Mouse (Mus musculus) testis, adult 2 months (tissue): ENCODE results near the gene Lrp11. TPM values are rescaled to one million over a fixed set of nuclear protein-coding genes. Genes with fewer than 3 reads are reported as not detected.

Experiments used
- H3K27ac ChIP-seq: fragments of 200-500 bp; 2 replicates; pipeline ENCODE4 v1.5.1; 2012; ENCODE audit warnings: low read depth, low read length; ENCODE audit not compliant: control insufficient read depth, insufficient read depth
- H3K27me3 ChIP-seq: fragments of 200-500 bp; 2 replicates; pipeline ENCODE4 v1.6.1; 2012; ENCODE audit warnings: mild to moderate bottlenecking, low read length, moderate library complexity; ENCODE audit not compliant: control insufficient read depth, insufficient read depth
- H3K36me3 ChIP-seq: fragments of 200-500 bp; 2 replicates; pipeline ENCODE4 v1.6.1; 2012; ENCODE audit warnings: mild to moderate bottlenecking, low read length; ENCODE audit not compliant: control insufficient read depth, insufficient read depth
- H3K4me1 ChIP-seq: fragments of 200-500 bp; 2 replicates; pipeline ENCODE4 v1.6.1; 2012; ENCODE audit warnings: low read length; ENCODE audit not compliant: control insufficient read depth, insufficient read depth
- H3K4me3 ChIP-seq: fragments of 200-500 bp; 2 replicates; pipeline ENCODE4 v1.5.1; 2012; ENCODE audit warnings: low read depth, mild to moderate bottlenecking, low read length, moderate library complexity, mixed read lengths; ENCODE audit not compliant: control insufficient read depth
- CTCF ChIP-seq: fragments of 200-500 bp; IDR thresholded peaks from 2 replicates; pipeline ENCODE4 v1.5.1; 2012; ENCODE audit warnings: low read depth, mild to moderate bottlenecking, inconsistent platforms, low read length, moderate library complexity; ENCODE audit not compliant: control insufficient read depth, insufficient read depth, insufficient replicate concordance
- POLR2A ChIP-seq: fragments of 200-500 bp; IDR thresholded peaks from 2 replicates; pipeline ENCODE4 v1.6.1; 2012; ENCODE audit warnings: low read depth, mild to moderate bottlenecking, inconsistent platforms, low read length, moderate library complexity; ENCODE audit not compliant: control insufficient read depth
- polyA plus RNA-seq: library from polyadenylated mRNA; depleted of rRNA; stranded (reverse); fragments of >200 nt; gene quantifications from 2 replicates; pipeline ENCODE4 v1.2.3, GENCODE M21; 2012; rRNA removed

Gene Lrp11
- 2.9 and 3.1 TPM in 2 replicates for polyA plus RNA-seq

DNA sequence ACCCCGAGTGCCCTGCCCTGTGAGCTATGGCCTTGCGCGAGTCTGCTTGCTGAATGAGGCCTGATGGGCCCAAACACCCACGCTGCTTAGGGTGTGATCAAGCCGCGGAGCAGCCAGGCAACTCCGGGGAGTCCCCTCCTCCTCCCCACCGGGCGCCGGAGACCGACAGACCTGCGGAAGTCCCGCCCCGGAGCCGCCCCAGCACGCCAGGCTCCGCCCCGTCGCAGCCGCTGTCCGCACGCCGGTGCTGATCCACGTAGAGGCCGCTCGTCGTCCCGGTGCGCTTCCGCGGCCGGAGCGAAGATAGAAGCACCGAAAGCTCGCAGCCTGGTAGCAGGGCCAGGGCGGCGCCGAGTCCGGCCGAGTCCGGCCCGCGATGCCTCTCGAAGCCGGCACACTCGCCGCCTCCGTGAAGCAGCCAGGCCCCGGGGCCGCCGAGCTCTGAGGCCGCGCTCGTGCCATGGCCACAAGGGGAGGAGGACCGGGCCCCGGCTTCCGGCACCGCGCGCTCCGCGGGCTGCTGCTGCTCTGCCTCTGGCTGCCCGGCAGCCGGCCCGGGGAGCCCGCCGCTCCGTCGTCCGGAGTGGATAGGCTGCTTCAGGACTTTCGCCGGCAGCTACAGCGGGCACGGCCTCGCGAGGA is at the start of gene Lrp11:
Gene Lrp11, plus strand, starts transcription at position 209 of the 642 bp plus-strand sequence.
- TF ChIP-seq CTCF (no peak), POLR2A (no peak; the same call in none of the 2 replicates)
- no peak within 1 kb of the TSS; the same call in 1 of the 2 replicates for H3K27ac ChIP-seq
- peak within 1 kb of the TSS; percentile 97 for H3K4me3 ChIP-seq
- H3K27me3 ChIP-seq, result no peaks in the 10 kb centered on the region
- peaks cover 7% of the 10 kb centered on the region for H3K4me1 ChIP-seq
- no peaks in the 10 kb centered on the region; the same call in 1 of the 2 replicates for H3K36me3 ChIP-seq

DNA sequence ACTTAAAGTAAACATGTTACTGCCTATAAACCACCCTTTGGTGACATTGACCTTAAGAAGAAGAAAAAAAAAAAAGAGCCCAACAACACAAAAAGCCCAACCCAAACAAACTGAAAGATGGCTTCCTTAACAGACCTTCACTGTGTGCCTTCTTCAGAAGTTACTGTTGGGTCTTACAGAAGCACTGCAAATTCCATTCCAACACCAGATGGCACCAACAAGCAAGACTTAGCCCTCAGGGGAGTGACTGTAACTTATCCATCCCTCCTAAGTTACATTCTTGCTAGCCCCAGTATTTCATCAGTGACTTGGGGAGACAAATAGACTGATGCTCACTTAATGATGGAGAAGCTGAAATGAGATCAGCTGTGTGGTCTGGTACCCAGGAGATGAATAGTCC is 11.6 kb upstream of the Lrp11 start:
- no peak overlapping the region for H3K27ac ChIP-seq
- TF ChIP-seq CTCF, result no peak
- TF ChIP-seq POLR2A, result no peak

DNA sequence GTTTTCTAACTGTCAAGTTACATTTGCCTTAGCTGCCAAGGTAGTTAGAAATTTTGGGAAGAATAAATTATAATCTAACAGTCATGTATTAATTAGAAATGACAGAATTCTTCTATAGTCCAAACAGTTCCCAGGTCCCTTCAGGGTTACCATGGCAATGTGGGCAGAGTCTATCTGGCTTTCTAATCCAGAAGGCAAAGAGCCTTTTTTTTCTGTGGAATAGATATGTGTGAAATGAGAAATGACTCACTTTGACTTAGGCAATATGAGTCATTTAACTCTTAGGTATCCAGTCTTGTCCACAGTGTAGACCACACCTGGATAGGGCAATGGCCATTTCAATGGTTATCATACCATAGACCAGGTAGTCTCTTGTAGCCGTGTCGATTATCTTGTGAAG is 8.2 kb upstream of the Lrp11 start:
- Histone ChIP-seq H3K36me3 (no peaks in the 10 kb centered on the region), H3K27ac (no peak overlapping the region), H3K4me1 (no peaks in the 10 kb centered on the region; the same call in none of the 2 replicates), H3K27me3 (no peaks in the 10 kb centered on the region), H3K4me3 (no peak overlapping the region)
- TF ChIP-seq CTCF, result no peak

More for the DNA sequence above, 11.6 kb upstream of the Lrp11 start:
- Histone ChIP-seq H3K27me3 (no peaks in the 10 kb centered on the region), H3K4me1 (no peaks in the 10 kb centered on the region; the same call in none of the 2 replicates), H3K4me3 (no peak overlapping the region), H3K36me3 (no peaks in the 10 kb centered on the region)

DNA sequence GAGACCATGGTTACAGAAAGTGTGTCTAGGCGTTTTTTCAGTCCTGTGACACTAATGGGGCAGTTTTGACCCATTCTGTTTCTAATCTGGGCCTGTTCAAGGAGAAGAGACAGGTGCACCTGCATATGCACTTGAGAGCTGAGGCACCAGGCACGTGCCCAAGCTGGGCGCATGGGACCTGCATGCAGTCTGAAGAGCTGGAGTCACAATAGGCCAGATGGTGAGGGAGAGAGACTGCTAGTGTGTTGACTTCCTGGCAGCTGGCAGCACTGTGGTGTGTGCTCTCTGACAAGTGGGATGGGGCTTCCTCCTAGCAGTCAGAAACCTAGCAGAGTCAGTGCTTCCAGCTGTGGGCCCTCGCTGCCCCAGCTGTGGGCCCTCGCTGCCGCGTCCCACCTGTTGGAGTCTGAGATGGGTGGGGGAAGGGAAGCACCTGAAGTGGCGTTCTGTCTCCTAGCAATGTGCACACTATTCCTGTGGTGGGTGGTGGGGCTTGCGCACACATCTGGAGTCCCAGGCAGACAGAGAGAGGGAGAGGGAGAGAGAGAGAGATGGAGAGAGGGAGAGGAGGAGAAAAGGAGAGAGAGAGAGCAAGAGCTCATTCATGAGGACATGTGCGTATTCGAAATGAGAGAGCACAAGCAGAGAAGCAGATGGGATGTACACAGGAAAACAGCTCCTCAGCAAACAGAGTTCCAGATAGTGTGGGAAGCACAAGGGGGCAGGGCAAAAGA is 7.3 kb upstream of the Lrp11 start:
- Histone ChIP-seq H3K36me3 (no peaks in the 10 kb centered on the region), H3K4me3 (no peak overlapping the region), H3K27ac (no peak overlapping the region), H3K4me1 (no peaks in the 10 kb centered on the region; the same call in 1 of the 2 replicates), H3K27me3 (no peaks in the 10 kb centered on the region)
- TF ChIP-seq POLR2A (no peak), CTCF (no peak)

DNA sequence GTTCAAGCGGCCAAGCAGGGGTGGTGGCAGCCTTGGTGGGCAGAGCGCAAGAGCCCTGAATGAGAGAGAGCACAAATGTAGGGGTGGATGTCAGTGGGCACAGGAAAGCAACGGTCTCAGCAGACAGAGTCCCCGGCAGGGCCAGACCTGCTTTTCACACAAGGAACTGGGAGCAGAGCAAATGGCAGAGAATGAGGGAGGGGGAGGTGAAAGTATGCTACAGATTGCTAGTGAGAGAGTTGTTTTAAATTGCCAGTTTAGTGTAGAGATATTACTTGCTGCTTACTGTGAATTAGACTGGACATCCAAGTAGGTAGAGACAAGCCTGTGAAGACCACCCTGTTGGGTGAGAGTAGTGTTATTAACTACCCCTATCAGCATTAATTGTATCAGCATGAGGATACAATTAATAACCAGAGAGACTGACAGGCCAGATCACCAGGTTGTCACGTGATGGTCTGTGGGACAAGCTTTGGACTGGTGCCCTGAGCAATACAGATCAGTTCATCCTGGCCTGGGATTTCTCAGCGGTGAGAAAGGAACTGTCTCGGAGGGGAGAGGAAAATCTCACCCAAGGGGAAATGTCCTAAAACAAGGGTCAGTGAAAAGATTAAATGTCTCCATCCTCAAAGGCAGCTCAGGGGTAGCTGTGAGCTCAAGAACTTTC is 6.6 kb upstream of the Lrp11 start:
- no peak for TF ChIP-seq CTCF
- no peak for TF ChIP-seq POLR2A
- H3K27me3 ChIP-seq, result no peaks in the 10 kb centered on the region
- H3K27ac ChIP-seq, result no peak overlapping the region
- no peaks in the 10 kb centered on the region for H3K36me3 ChIP-seq
- H3K4me1 ChIP-seq, result no peaks in the 10 kb centered on the region; the same call in 1 of the 2 replicates
- no peak overlapping the region for H3K4me3 ChIP-seq

DNA sequence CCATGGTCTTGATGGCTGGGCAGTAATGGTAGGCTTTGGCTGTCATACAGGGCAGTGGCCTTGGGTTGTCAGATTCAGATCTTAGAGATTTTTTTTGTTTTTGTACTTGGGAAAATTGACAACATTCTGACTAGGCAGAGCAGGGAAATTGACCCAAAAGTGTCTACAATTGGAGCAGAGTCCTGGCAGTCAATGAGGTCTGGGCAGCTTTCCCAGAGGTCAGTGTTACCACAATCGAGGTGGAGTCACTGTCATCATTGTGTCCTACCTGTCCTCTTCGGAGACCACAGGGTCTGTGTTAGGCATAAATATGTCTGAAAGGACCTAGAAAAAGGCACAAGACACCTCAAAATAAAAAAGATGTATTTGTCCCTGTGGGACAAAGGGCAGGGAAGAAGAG is 2.8 kb upstream of the Lrp11 start:
- H3K4me3 ChIP-seq, result no peak overlapping the region
- no peak overlapping the region for H3K27ac ChIP-seq
- no peaks in the 10 kb centered on the region for H3K27me3 ChIP-seq
- peaks cover 7% of the 10 kb centered on the region for H3K4me1 ChIP-seq
- no peak for TF ChIP-seq CTCF
- TF ChIP-seq POLR2A, result no peak
- no peaks in the 10 kb centered on the region for H3K36me3 ChIP-seq

DNA sequence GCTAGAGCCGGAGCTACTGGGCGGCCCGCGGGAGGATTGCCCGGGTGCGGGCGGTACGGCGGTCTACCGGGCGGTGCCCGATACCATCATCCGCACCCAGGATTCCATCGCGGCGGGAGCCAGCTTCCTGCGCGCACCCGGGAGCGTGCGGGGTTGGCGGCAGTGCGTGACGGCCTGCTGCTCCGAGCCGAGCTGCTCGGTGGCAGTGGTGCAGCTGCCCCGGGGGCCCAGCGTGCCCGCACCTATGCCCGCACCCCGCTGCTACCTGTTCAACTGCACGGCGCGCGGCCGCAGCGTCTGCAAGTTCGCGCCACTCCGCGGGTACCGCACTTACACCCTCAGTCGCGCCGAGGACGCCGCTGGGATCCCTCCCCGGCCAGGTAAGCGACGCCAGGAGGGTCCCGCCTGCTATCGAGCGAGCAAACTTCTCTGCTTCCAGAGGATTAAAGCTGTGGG is 662 bp downstream of the Lrp11 start:
- H3K27ac ChIP-seq, result no peak overlapping the region
- TF ChIP-seq CTCF, result no peak
- TF ChIP-seq POLR2A, result no peak

More for the DNA sequence above, 662 bp downstream of the Lrp11 start:
- Histone ChIP-seq H3K4me3 (peak overlapping the region; percentile 97), H3K36me3 (no peaks in the 10 kb centered on the region; the same call in 1 of the 2 replicates), H3K27me3 (no peaks in the 10 kb centered on the region), H3K4me1 (peaks cover 7% of the 10 kb centered on the region)
